Mouse (Mus musculus) ES-E14 (cell line): ENCODE data around the gene Rasgef1b. TPM values are rescaled to one million over a fixed set of nuclear protein-coding genes. Genes with fewer than 3 reads are reported as not detected.

Experiments used
- DNase-seq: peaks from one replicate; pipeline ENCODE4 v3.0.0-alpha.2; 2013; ENCODE audit warnings: low read depth, low spot score
- H3K27ac ChIP-seq: 2 replicates; pipeline ENCODE4 v1.5.1; 2012; ENCODE audit warnings: low read depth, mild to moderate bottlenecking, low read length, moderate library complexity, mixed read lengths; ENCODE audit not compliant: poor library complexity, insufficient read depth, severe bottlenecking
- H3K36me3 ChIP-seq: 2 replicates; pipeline ENCODE4 v1.6.1; 2012; ENCODE audit warnings: mild to moderate bottlenecking, low read length, moderate library complexity, mixed read lengths; ENCODE audit not compliant: control insufficient read depth, poor library complexity, insufficient read depth, severe bottlenecking
- H3K4me1 ChIP-seq, 2 experiments: fragments of 150-350 bp in 1 of 2; sonication (generic) in 1 of 2; 2 replicates each; pipeline ENCODE4 v1.6.1; 2012; ENCODE audit warnings: low read length in 2 of 2, mild to moderate bottlenecking in 1 of 2, mixed read lengths in 1 of 2; ENCODE audit not compliant: control insufficient read depth in 2 of 2, insufficient read depth in 2 of 2, poor library complexity in 1 of 2
- H3K4me3 ChIP-seq, 2 experiments: fragments of 150-350 bp in 1 of 2; sonication (generic) in 1 of 2; 2 replicates each; pipeline ENCODE4 v1.5.1; 2012; ENCODE audit warnings: low read length in 2 of 2, low read depth in 1 of 2, mild to moderate bottlenecking in 1 of 2, mixed read lengths in 1 of 2; ENCODE audit not compliant: insufficient read depth in 1 of 2, poor library complexity in 1 of 2, severe bottlenecking in 1 of 2
- H3K9ac ChIP-seq: 2 replicates; pipeline ENCODE4 v1.6.1; 2012; ENCODE audit warnings: low read depth, mild to moderate bottlenecking, low read length, mixed read lengths; ENCODE audit not compliant: poor library complexity, insufficient read depth, severe bottlenecking
- H3K9me3 ChIP-seq: fragments of 150-350 bp; sonication (generic); 2 replicates; pipeline ENCODE4 v1.6.1; 2012; ENCODE audit warnings: low read depth, mild to moderate bottlenecking, low read length; ENCODE audit not compliant: control insufficient read depth, insufficient read depth
- CHD2 ChIP-seq: IDR thresholded peaks from 2 replicates; pipeline ENCODE4 v1.6.1; 2014; ENCODE audit warnings: mild to moderate bottlenecking, low read depth, low read length, inconsistent platforms
- HCFC1 ChIP-seq: IDR thresholded peaks from 2 replicates; pipeline ENCODE4 v1.6.1; 2012; ENCODE audit warnings: low read length, inconsistent platforms, borderline replicate concordance; ENCODE audit not compliant: insufficient read depth
- MAFK ChIP-seq: IDR thresholded peaks from 2 replicates; pipeline ENCODE4 v1.6.1; 2014; ENCODE audit warnings: mild to moderate bottlenecking, low read depth, low read length, inconsistent platforms; ENCODE audit not compliant: insufficient read depth
- ZC3H11A ChIP-seq: IDR thresholded peaks from 2 replicates; pipeline ENCODE4 v1.6.1; 2012; ENCODE audit warnings: low read depth, mild to moderate bottlenecking, inconsistent platforms, low read length, borderline replicate concordance
- ZNF384 ChIP-seq: IDR thresholded peaks from 2 replicates; pipeline ENCODE4 v1.6.1; 2012; ENCODE audit warnings: low read depth, low read length, inconsistent platforms
- in situ Hi-C, 2 experiments: fragments of 600-800 bp; cut with MboI; formaldehyde crosslinking; loops; one replicate each; pipeline ENCODE4 v1.15.1; 2025; ENCODE audit warnings: low sequenced_read_pairs in 2 of 2, inconsistent platforms in 1 of 2; ENCODE audit not compliant: unreplicated experiment in 2 of 2
- total RNA-seq: library from RNA; depleted of rRNA; stranded (reverse); fragments of 300-350 nt; gene quantifications from 2 replicates; pipeline ENCODE4 v1.2.3, GENCODE M21; 2012

Gene Rasgef1b
- total RNA-seq, 1 experiment: 2.8 TPM

DNA sequence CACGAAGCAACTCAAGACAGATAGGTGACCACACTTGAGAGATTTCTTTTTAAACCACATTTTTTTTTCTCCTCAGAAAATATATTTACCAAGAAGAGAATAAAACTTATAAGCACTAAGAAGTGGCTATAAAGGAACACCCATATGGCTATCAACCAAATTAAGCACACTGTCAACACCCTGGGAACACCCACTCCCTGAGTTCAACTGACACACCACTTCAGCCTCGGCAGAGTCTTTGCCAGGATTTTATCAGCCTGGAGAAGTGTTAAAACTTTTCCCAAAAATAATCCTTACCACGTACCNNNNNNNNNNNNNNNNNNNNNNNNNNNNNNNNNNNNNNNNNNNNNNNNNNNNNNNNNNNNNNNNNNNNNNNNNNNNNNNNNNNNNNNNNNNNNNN, 368.3 kb downstream of the Rasgef1b start:
- H3K4me1 ChIP-seq: no peaks in the 10 kb centered on the region
- H3K27ac ChIP-seq: no peak overlapping the region
- TF ChIP-seq ZC3H11A (no peak), HCFC1 (no peak), MAFK (no peak), ZNF384 (no peak), CHD2 (no peak)
- no peak for DNase-seq
- no peaks in the 10 kb centered on the region for H3K9me3 ChIP-seq
- in situ Hi-C loops: no loop called here
- H3K4me3 ChIP-seq: no peak overlapping the region
- H3K36me3 ChIP-seq: no peaks in the 10 kb centered on the region
- H3K9ac ChIP-seq: no peak overlapping the region

DNA sequence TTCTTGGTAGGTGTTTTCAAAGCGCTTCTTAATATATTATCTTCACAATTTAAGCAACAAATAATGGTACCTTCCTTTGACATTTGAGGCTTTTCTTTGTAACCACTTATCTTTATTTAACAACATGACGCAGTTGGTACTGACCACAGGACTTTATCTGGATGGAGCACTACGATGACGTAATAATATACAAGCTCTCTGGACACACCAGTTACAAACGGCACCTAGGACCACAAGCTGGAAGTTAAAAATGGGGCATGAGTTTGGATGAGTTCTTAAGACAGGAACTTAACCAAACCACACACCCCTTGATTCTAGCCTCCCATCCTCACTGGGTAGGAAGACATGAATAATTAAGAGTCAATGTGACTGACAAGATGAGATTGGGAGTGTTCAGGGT, 369.6 kb downstream of the Rasgef1b start:
- H3K27ac ChIP-seq: no peak overlapping the region
- no peaks in the 10 kb centered on the region for H3K9me3 ChIP-seq
- in situ Hi-C loops: no loop called here
- no peak overlapping the region for H3K9ac ChIP-seq
- no peaks in the 10 kb centered on the region for H3K36me3 ChIP-seq
- TF ChIP-seq ZC3H11A: no peak
- TF ChIP-seq HCFC1: no peak
- no peak for TF ChIP-seq ZNF384
- no peak for TF ChIP-seq MAFK
- no peak for TF ChIP-seq CHD2
- H3K4me3 ChIP-seq: no peak overlapping the region
- no peaks in the 10 kb centered on the region for H3K4me1 ChIP-seq
- no peak for DNase-seq

DNA sequence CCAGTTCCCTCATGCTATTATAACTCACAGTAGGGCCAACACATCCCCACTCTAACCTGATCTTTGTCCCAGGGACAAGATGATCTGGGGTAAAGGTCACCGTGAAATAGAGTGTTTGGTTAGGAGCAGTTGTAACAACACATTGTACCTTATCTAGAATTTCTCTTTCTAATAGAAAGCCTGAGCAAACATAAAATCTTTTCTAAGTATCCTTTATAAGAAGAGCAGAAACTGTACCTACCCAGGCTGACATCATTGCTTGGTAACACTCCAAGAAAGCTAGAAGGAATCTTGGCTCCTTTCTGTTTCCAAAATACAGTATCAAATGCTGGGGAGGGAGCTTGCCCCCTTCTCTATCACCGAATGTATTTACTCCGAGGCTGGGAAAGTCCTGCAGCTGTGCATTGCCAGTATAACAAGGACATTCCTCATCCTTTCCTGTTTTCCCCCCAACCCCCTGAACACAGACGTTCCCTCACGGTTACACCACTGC, 374.2 kb downstream of the Rasgef1b start:
- Histone ChIP-seq H3K36me3 (no peaks in the 10 kb centered on the region), H3K4me1 (no peaks in the 10 kb centered on the region), H3K9ac (no peak overlapping the region), H3K27ac (no peak overlapping the region), H3K9me3 (no peaks in the 10 kb centered on the region), H3K4me3 (no peak overlapping the region)
- in situ Hi-C loops: no loop called here
- TF ChIP-seq ZNF384 (no peak), MAFK (no peak), HCFC1 (no peak), CHD2 (no peak), ZC3H11A (no peak)
- no peak for DNase-seq

DNA sequence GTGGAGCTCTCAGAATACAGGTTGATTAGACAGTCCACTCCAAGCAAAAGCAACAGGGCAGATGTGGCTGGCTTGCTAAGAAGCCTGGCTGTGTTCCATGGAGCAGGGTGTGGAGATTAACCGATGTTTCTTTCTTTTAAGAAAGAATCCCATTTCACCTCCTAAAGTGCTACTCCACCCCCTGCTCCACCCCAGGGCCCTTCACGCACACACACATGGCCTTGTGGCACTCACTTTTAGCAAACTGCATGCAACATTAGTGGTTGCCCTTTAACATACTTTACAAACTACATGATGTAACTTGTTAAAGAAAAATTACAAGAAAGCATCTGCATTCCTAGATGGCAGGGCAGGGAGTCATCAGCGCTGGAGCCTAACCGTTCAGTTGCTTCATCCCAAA, 378.8 kb downstream of the Rasgef1b start:
- Histone ChIP-seq H3K36me3 (no peaks in the 10 kb centered on the region), H3K9me3 (no peaks in the 10 kb centered on the region), H3K4me3 (no peak overlapping the region), H3K4me1 (no peaks in the 10 kb centered on the region), H3K9ac (no peak overlapping the region), H3K27ac (no peak overlapping the region)
- in situ Hi-C loops: no loop called here
- DNase-seq: no peak
- TF ChIP-seq ZC3H11A: no peak
- no peak for TF ChIP-seq HCFC1
- TF ChIP-seq ZNF384: no peak
- TF ChIP-seq MAFK: no peak
- TF ChIP-seq CHD2: no peak

DNA sequence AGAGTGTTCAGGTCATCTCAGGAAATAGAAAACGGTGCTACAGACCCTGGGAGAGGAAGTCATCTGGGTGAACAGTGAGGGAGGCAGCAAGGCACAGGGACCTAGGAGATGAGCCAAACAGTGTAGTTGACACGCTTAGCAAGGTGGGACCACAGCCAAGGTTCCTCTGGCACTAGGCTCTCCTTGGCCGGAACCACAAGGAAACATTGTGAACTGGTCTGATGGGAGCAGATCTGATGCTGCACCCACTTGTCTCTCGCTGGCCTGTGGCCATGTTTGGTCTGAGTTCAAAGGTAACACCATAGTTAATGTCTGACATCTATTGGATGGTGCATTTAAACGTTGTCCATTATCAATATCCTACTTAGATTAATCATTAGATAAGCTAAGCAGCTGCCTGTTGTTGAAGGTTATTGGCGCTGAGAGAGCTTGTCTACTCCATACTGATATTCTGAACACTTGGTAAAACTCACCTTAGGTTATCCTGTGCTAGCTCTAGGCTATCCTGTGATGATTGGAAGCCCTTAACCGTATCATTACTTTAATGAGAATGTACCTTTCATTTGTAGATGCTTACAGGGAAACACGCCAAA, 380.5 kb downstream of the Rasgef1b start:
- Histone ChIP-seq H3K4me3 (no peak overlapping the region), H3K36me3 (no peaks in the 10 kb centered on the region), H3K9ac (no peak overlapping the region), H3K9me3 (no peaks in the 10 kb centered on the region), H3K27ac (no peak overlapping the region), H3K4me1 (no peaks in the 10 kb centered on the region)
- TF ChIP-seq HCFC1 (no peak), ZNF384 (no peak), MAFK (no peak), CHD2 (no peak)
- DNase-seq: no peak
- in situ Hi-C loops: loop anchor here in 1 of 2 experiments (25.0 kb wide), 1 partner anchor 89 kb away; no protein-coding TSS in a partner anchor
